Mouse (Mus musculus) embryonic fibroblast, embryonic 13.5 days (primary cell): Measurements from ENCODE around the gene Tnnc1.

Source experiments
- CTCF ChIP-seq: IDR thresholded peaks from 2 replicates; pipeline ENCODE4 v1.5.1; 2011; ENCODE audit warnings: mild to moderate bottlenecking, control low read depth, low read length, moderate library complexity, borderline replicate concordance; ENCODE audit not compliant: insufficient read depth
- POLR2A ChIP-seq: IDR thresholded peaks from 2 replicates; pipeline ENCODE4 v1.6.1; 2011; ENCODE audit warnings: low read depth, mild to moderate bottlenecking, control low read depth, low read length, moderate library complexity

- TF ChIP-seq POLR2A (no peak), CTCF (no peak)
Observed at GRCm38 (mm10) chr14:31182786-31183290, 25.3 kb upstream of the Tnnc1 start.
